Mouse (Mus musculus): ENCODE data around the gene Cnga1. TPM values are rescaled to one million over a fixed set of nuclear protein-coding genes. Genes with fewer than 3 reads are reported as not detected.

The Cnga1 gene
- total RNA-seq (2014; rRNA removed): not detected in 2 replicates
- polyA plus RNA-seq (2015; fragmentation: Nextera tagmentation; extraction: Ambion mirVana): not detected in 2 replicates

- H3K4me2 ChIP-seq (ENCODE audit: low read depth): no peak within 1 kb of the TSS
- peaks cover 15% of the 10 kb centered on the region for H3K27me3 ChIP-seq (ENCODE audit: insufficient read depth, low read length)
- H3K9me3 ChIP-seq (ENCODE audit: low read length): no peaks in the 10 kb centered on the region
- H3K9ac ChIP-seq: no peak within 1 kb of the TSS
- no peaks in the 10 kb centered on the region for H3K4me1 ChIP-seq (ENCODE audit: insufficient read depth)
- WGBS: 47% methylated on average over 1 of the region's 1 CpGs
- H3K36me3 ChIP-seq (ENCODE audit: insufficient read depth): no peaks in the 10 kb centered on the region
- H3K4me3 ChIP-seq (ENCODE audit: low read depth, low read length): no peak within 1 kb of the TSS
- DNase-seq (no peak), ATAC-seq (no peak)
- no peak within 1 kb of the TSS for H3K27ac ChIP-seq (ENCODE audit: low read depth, low read length)
- TF ChIP-seq CTCF (IDR thresholded peaks at IDR 0.05; ENCODE audit: low read depth): no peak
Observed at GRCm38 (mm10) chr5:72644175-72644574, at the start of gene Cnga1. Gene Cnga1, minus strand, starts transcription at chr5:72644275.

- H3K4me2 ChIP-seq (ENCODE audit: low read depth): no peak overlapping the region
- TF ChIP-seq CTCF (IDR thresholded peaks at IDR 0.05; ENCODE audit: low read depth): no peak
- DNase-seq (peak; percentile 42), ATAC-seq (peak; percentile 88)
- no peak overlapping the region for H3K4me3 ChIP-seq (ENCODE audit: low read depth, low read length)
- H3K9me3 ChIP-seq (ENCODE audit: low read length): no peaks in the 10 kb centered on the region
- H3K36me3 ChIP-seq (ENCODE audit: insufficient read depth): no peaks in the 10 kb centered on the region
- no peak overlapping the region for H3K9ac ChIP-seq
- 0 out of 2 replicates have a peak, but pooled peaks cover 3% of the 10 kb centered on the region for H3K4me1 ChIP-seq (ENCODE audit: insufficient read depth)
- 59% methylated on average over 5 of the region's 5 CpGs for WGBS
- no peak overlapping the region for H3K27ac ChIP-seq (ENCODE audit: low read depth, low read length)
- H3K27me3 ChIP-seq (ENCODE audit: insufficient read depth, low read length): no peaks in the 10 kb centered on the region
Observed at GRCm38 (mm10) chr5:72690516-72690915, 46.4 kb upstream of the Cnga1 start.

DNA sequence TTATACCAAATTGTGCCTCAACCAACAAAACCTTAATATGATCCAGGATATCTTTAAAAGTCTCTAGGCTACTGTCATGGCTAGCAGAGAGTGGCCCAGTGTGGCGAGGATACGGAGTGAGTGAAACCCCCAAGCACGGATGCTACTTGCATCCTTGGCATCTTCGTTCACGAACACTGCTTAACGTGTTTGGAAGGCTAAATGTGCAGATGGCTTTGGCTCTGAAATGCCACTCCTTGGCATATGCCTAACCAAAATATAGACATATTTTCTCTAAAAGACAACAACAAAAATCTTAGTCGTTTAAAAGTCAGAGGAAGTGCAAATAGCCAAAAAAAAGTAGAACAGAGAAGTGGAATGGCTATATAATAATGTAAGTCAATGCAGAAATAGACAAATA lies 45.5 kb upstream of the Cnga1 start:
- Histone ChIP-seq H3K9ac (no peak overlapping the region), H3K36me3 (ENCODE audit: insufficient read depth) (no peaks in the 10 kb centered on the region), H3K27me3 (ENCODE audit: insufficient read depth, low read length) (no peaks in the 10 kb centered on the region), H3K9me3 (ENCODE audit: low read length) (no peaks in the 10 kb centered on the region), H3K27ac (ENCODE audit: low read depth, low read length) (no peak overlapping the region), H3K4me2 (ENCODE audit: low read depth) (no peak overlapping the region), H3K4me3 (ENCODE audit: low read depth, low read length) (no peak overlapping the region), H3K4me1 (ENCODE audit: insufficient read depth) (0 out of 2 replicates have a peak, but pooled peaks cover 3% of the 10 kb centered on the region)
- 65% methylated on average over 7 of the region's 7 CpGs for WGBS
- DNase-seq: peak; percentile 71
- ATAC-seq: peak; percentile 46; the same call in 1 of the 2 replicates
- no peak for TF ChIP-seq CTCF (IDR thresholded peaks at IDR 0.05; ENCODE audit: low read depth)

GRCm38 (mm10) chr5:72681451-72681850 lies 37.4 kb upstream of the Cnga1 start:
- H3K4me2 ChIP-seq (ENCODE audit: low read depth): no peak overlapping the region
- 92% methylated on average over 6 of the region's 6 CpGs for WGBS
- no peaks in the 10 kb centered on the region for H3K9me3 ChIP-seq (ENCODE audit: low read length)

DNA sequence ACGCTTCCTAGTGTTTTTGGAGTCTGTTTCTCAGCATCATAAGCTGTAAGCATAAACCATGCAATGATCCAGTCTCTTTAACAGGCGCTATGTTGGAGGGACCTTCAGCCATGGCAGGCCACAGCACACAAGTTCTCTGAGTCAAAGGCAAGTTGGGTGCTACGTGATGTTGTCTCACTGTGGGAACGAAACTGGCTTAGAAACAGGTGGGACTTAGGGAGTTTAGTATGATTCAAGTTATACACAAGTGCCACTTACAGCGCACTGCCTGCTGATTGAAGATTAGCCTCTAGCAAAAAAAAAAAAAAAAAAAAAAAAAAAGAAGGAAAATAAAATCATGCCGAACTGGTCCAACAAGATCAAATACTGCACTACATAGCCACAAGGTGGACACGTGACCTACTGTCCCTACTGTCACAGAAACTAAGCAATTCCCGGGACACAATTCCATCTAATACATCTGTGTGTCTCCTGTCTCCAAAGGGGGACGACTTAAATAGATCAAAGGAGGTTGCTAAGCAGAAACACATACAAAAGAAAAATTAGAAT lies 31.0 kb upstream of the Cnga1 start:
- Histone ChIP-seq H3K4me1 (ENCODE audit: insufficient read depth) (no peaks in the 10 kb centered on the region), H3K27ac (ENCODE audit: low read depth, low read length) (no peak overlapping the region), H3K9me3 (ENCODE audit: low read length) (no peaks in the 10 kb centered on the region), H3K4me2 (ENCODE audit: low read depth) (no peak overlapping the region), H3K9ac (no peak overlapping the region), H3K36me3 (ENCODE audit: insufficient read depth) (no peaks in the 10 kb centered on the region), H3K27me3 (ENCODE audit: insufficient read depth, low read length) (no peaks in the 10 kb centered on the region), H3K4me3 (ENCODE audit: low read depth, low read length) (no peak overlapping the region)
- no peak for ATAC-seq
- DNase-seq: no peak
- no peak for TF ChIP-seq CTCF (IDR thresholded peaks at IDR 0.05; ENCODE audit: low read depth)
- WGBS: 72% methylated on average over 9 of the region's 9 CpGs

More at GRCm38 (mm10) chr5:72681451-72681850, 37.4 kb upstream of the Cnga1 start:
- no peak overlapping the region for H3K9ac ChIP-seq
- no peaks in the 10 kb centered on the region for H3K4me1 ChIP-seq (ENCODE audit: insufficient read depth)
- H3K4me3 ChIP-seq (ENCODE audit: low read depth, low read length): no peak overlapping the region
- no peaks in the 10 kb centered on the region for H3K36me3 ChIP-seq (ENCODE audit: insufficient read depth)
- no peak for TF ChIP-seq CTCF (IDR thresholded peaks at IDR 0.05; ENCODE audit: low read depth)
- H3K27me3 ChIP-seq (ENCODE audit: insufficient read depth, low read length): no peaks in the 10 kb centered on the region
- H3K27ac ChIP-seq (ENCODE audit: low read depth, low read length): no peak overlapping the region
- DNase-seq (no peak), ATAC-seq (no peak)

DNA sequence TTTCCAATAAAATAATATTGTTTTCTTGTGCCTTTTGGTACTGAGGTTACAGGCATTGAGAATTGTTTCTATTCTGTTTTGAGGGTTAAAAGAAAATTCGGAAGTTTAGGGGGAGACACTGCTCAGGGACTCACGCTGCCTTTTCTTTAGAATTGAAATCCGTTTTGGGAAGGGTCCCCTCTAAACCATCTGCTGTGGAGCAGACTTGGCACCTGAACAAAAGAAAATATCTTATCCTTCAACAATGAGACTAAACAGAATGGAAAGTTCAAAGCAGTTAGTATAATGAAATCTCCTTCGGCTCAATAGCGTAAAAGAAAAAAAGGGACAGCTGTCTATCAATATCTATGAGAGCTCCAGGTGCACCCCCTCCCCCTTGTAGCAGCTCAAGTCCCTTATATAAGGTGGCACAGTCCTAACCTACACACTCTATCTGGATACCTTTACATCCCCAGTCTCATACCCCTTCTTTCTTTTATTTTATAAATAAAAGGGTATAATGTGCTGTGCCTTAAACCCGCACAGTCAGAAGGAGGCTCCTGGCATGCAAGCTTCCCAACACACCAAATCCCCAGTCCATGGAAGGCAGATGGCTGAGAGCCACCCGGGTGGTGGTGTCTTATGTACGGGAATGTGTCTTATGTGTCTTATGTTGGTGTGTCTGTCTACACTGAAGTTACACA lies 27.1 kb upstream of the Cnga1 start:
- no peaks in the 10 kb centered on the region for H3K9me3 ChIP-seq (ENCODE audit: low read length)
- DNase-seq: peak; percentile 25
- H3K27me3 ChIP-seq (ENCODE audit: insufficient read depth, low read length): no peaks in the 10 kb centered on the region
- no peak overlapping the region for H3K9ac ChIP-seq
- no peak for TF ChIP-seq CTCF (IDR thresholded peaks at IDR 0.05; ENCODE audit: low read depth)
- no peaks in the 10 kb centered on the region for H3K4me1 ChIP-seq (ENCODE audit: insufficient read depth)
- 18% methylated on average over 8 of the region's 8 CpGs for WGBS
- H3K27ac ChIP-seq (ENCODE audit: low read depth, low read length): no peak overlapping the region
- no peak for ATAC-seq
- H3K4me3 ChIP-seq (ENCODE audit: low read depth, low read length): no peak overlapping the region
- H3K36me3 ChIP-seq (ENCODE audit: insufficient read depth): no peaks in the 10 kb centered on the region
- H3K4me2 ChIP-seq (ENCODE audit: low read depth): no peak overlapping the region

DNA sequence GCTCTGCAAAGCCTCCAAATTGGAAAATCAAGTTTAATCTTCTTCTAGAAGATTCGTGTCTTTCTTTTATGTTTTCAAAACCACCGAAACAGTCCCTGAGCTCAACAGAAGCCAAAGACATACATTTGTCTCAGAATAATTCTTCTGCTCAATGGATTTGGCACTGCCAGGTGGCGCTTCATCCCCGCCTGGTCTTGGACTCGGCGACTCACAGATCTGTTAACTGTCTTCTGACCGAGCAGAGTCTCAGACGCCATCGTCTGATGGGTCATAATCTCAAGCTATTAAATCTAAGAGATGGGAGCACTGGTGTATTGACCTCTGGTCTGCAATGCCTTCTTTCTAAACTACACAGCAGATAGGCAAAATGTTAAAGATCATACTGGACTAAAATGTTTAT lies 24.3 kb upstream of the Cnga1 start:
- Histone ChIP-seq H3K9me3 (ENCODE audit: low read length) (no peaks in the 10 kb centered on the region), H3K36me3 (ENCODE audit: insufficient read depth) (no peaks in the 10 kb centered on the region), H3K9ac (no peak overlapping the region), H3K4me2 (ENCODE audit: low read depth) (no peak overlapping the region), H3K27ac (ENCODE audit: low read depth, low read length) (no peak overlapping the region), H3K27me3 (ENCODE audit: insufficient read depth, low read length) (no peaks in the 10 kb centered on the region), H3K4me3 (ENCODE audit: low read depth, low read length) (no peak overlapping the region), H3K4me1 (ENCODE audit: insufficient read depth) (no peaks in the 10 kb centered on the region)
- no peak for TF ChIP-seq CTCF (IDR thresholded peaks at IDR 0.05; ENCODE audit: low read depth)
- WGBS: 69% methylated on average over 9 of the region's 9 CpGs
- ATAC-seq: no peak
- DNase-seq: no peak
